Mouse (Mus musculus) hindbrain, postnatal 0 days (tissue): Measurements from ENCODE around the gene Frmd8. TPM values are rescaled to one million over a fixed set of nuclear protein-coding genes. Genes with fewer than 3 reads are reported as not detected.
"Not testable (repeated sequence)": the region's sequence is repeated elsewhere in the genome, so short reads cannot be mapped to it uniquely, and the experiment has no call there.

ENCODE experiments used
- ATAC-seq: fragments of 200-750 bp; cut with Nextera tagmentation; 2 replicates; pipeline ENCODE4 v1.8.0; 2017; ENCODE audit warnings: mild to moderate bottlenecking, moderate TSS enrichment, moderate library complexity
- DNase-seq: peaks from one replicate; pipeline ENCODE4 v3.0.0-alpha.2; 2015; ENCODE audit warnings: low spot score
- H3K27ac ChIP-seq: fragments of 300-500 bp; sonication (generic); 2 replicates; pipeline ENCODE4 v1.5.1; 2014; ENCODE audit warnings: mild to moderate bottlenecking
- H3K27me3 ChIP-seq: fragments of 300-500 bp; sonication (generic); 2 replicates; pipeline ENCODE4 v1.6.1; 2014; ENCODE audit warnings: low read length, mixed read lengths; ENCODE audit not compliant: insufficient read depth
- H3K36me3 ChIP-seq: fragments of 300-500 bp; sonication (generic); 2 replicates; pipeline ENCODE4 v1.6.1; 2014; ENCODE audit warnings: low read length, mixed read lengths; ENCODE audit not compliant: insufficient read depth
- H3K4me1 ChIP-seq: fragments of 300-500 bp; sonication (generic); 2 replicates; pipeline ENCODE4 v1.6.1; 2014; ENCODE audit warnings: antibody characterized with exemption, low read length, mixed read lengths; ENCODE audit not compliant: insufficient read depth
- H3K4me2 ChIP-seq: fragments of 300-500 bp; sonication (generic); 2 replicates; pipeline ENCODE4 v1.6.1; 2014; ENCODE audit warnings: low read depth, mild to moderate bottlenecking, low read length, moderate library complexity, mixed read lengths
- H3K4me3 ChIP-seq: fragments of 300-500 bp; sonication (generic); 2 replicates; pipeline ENCODE4 v1.5.1; 2014; ENCODE audit warnings: low read length
- H3K9ac ChIP-seq: fragments of 300-500 bp; sonication (generic); replicated peaks from 2 replicates; pipeline ENCODE4 v1.6.1; 2014; ENCODE audit warnings: mild to moderate bottlenecking, low read length, moderate library complexity, mixed read lengths
- H3K9me3 ChIP-seq: fragments of 300-500 bp; sonication (generic); 2 replicates; pipeline ENCODE4 v1.6.1; 2016; ENCODE audit warnings: low read length, mixed read lengths
- CTCF ChIP-seq: IDR thresholded peaks from 2 replicates; pipeline ENCODE4 v1.5.1; 2016; ENCODE audit warnings: antibody characterized with exemption, control low read depth, low read depth
- WGBS: fragments of 180-500 bp; shearing (Covaris S2); extraction: QIAGEN DNeasy Blood & Tissue Kit; methylation state at CpG from one replicate; pipeline ENCODE4 v1.1.7; 2014; 5-methylcytosine and 5-hydroxymethylcytosine counted together
- polyA plus RNA-seq: library from polyadenylated mRNA; unstranded; fragments of >200 nt; fragmentation: Nextera tagmentation; extraction: Ambion mirVana; gene quantifications from 2 replicates; pipeline ENCODE4 v1.2.1, GENCODE M21; 2015
- total RNA-seq: library from RNA; depleted of rRNA; stranded (reverse); fragments of >200 nt; gene quantifications from 2 replicates; pipeline ENCODE4 v1.2.3, GENCODE M21; 2014

Gene Frmd8
- total and polyA plus RNA-seq, 2 experiments from 2014 or later, result 12.5 to 19.8 TPM

GRCm38 (mm10) chr19:5815010-5815409 is 60.1 kb downstream of the Frmd8 start:
- H3K36me3 ChIP-seq, result no peaks in the 10 kb centered on the region
- H3K9me3 ChIP-seq, result no peaks in the 10 kb centered on the region
- H3K27ac ChIP-seq, result no peak overlapping the region
- no peak for TF ChIP-seq CTCF
- no peak overlapping the region for H3K4me2 ChIP-seq
- ATAC-seq (no peak), DNase-seq (no peak)
- H3K27me3 ChIP-seq, result no peaks in the 10 kb centered on the region
- no peak overlapping the region for H3K9ac ChIP-seq
- H3K4me1 ChIP-seq, result peaks cover 30% of the 10 kb centered on the region
- H3K4me3 ChIP-seq, result no peak overlapping the region
- WGBS, result 75% methylated on average over 7 of the region's 7 CpGs

GRCm38 (mm10) chr19:5814048-5814447 is 61.0 kb downstream of the Frmd8 start:
- DNase-seq, H3K9ac ChIP-seq, H3K27me3 ChIP-seq, H3K4me2 ChIP-seq, ATAC-seq, H3K27ac ChIP-seq, H3K9me3 ChIP-seq, H3K4me3 ChIP-seq, H3K36me3 ChIP-seq: not testable (repeated sequence)
- 29% methylated on average over 1 of the region's 1 CpGs for WGBS
- peaks cover 37% of the 10 kb centered on the region for H3K4me1 ChIP-seq
- TF ChIP-seq CTCF, result peak; percentile 71

GRCm38 (mm10) chr19:5813567-5813966 is 61.5 kb downstream of the Frmd8 start:
- Histone ChIP-seq H3K9ac (no peak overlapping the region), H3K27me3 (no peaks in the 10 kb centered on the region), H3K4me3 (no peak overlapping the region), H3K9me3 (no peaks in the 10 kb centered on the region), H3K36me3 (no peaks in the 10 kb centered on the region), H3K4me2 (no peak overlapping the region), H3K4me1 (peaks cover 37% of the 10 kb centered on the region), H3K27ac (peak overlapping the region; percentile 91)
- ATAC-seq, result no peak
- TF ChIP-seq CTCF, result no peak
- DNase-seq, result no peak
- 92% methylated on average over 3 of the region's 3 CpGs for WGBS

- H3K36me3 ChIP-seq, result no peaks in the 10 kb centered on the region
These were observed 63.1 kb downstream of the Frmd8 start for GRCm38 (mm10) chr19:5811771-5812504.

GRCm38 (mm10) chr19:5810840-5811563 is 64.1 kb downstream of the Frmd8 start:
- no peak for DNase-seq
- 61% methylated on average over 9 of the region's 9 CpGs for WGBS
- Histone ChIP-seq H3K4me1 (peaks cover 37% of the 10 kb centered on the region), H3K9me3 (no peaks in the 10 kb centered on the region), H3K4me2 (no peak overlapping the region), H3K9ac (no peak overlapping the region), H3K27me3 (no peaks in the 10 kb centered on the region), H3K36me3 (no peaks in the 10 kb centered on the region), H3K4me3 (no peak overlapping the region), H3K27ac (peak overlapping the region; percentile 91)
- TF ChIP-seq CTCF, result no peak
- no peak for ATAC-seq

More at GRCm38 (mm10) chr19:5811771-5812504, 63.1 kb downstream of the Frmd8 start:
- ATAC-seq, result peak; percentile 97
- Histone ChIP-seq H3K4me2 (peak overlapping the region; percentile 32; the same call in 1 of the 2 replicates), H3K9me3 (no peaks in the 10 kb centered on the region), H3K27ac (peak overlapping the region; percentile 91), H3K4me3 (no peak overlapping the region), H3K4me1 (peaks cover 34% of the 10 kb centered on the region), H3K9ac (no peak overlapping the region), H3K27me3 (no peaks in the 10 kb centered on the region)
- DNase-seq, result peak; percentile 95
- 0 out of 2 replicates have a peak, but pooled peaks have one; percentile 5 for TF ChIP-seq CTCF
- WGBS, result 27% methylated on average over 7 of the region's 7 CpGs

- no peaks in the 10 kb centered on the region for H3K27me3 ChIP-seq
- no peak for TF ChIP-seq CTCF
- no peak overlapping the region for H3K4me3 ChIP-seq
- no peak overlapping the region for H3K4me2 ChIP-seq
- peak overlapping the region; percentile 91 for H3K27ac ChIP-seq
- WGBS, result 49% methylated on average over 11 of the region's 11 CpGs
- no peaks in the 10 kb centered on the region for H3K9me3 ChIP-seq
- H3K36me3 ChIP-seq, result no peaks in the 10 kb centered on the region
- H3K4me1 ChIP-seq, result peaks cover 37% of the 10 kb centered on the region
- no peak for ATAC-seq
- no peak for DNase-seq
- H3K9ac ChIP-seq, result no peak overlapping the region; the same call in 1 of the 2 replicates
These were observed 64.8 kb downstream of the Frmd8 start for GRCm38 (mm10) chr19:5810103-5810839.
